Mouse (Mus musculus) CH12.LX (cell line): ENCODE data around the gene Dhx57. TPM values are rescaled to one million over a fixed set of nuclear protein-coding genes. Genes with fewer than 3 reads are reported as not detected.
"Not testable (repeated sequence)": the region's sequence is repeated elsewhere in the genome, so short reads cannot be mapped to it uniquely, and the experiment has no call there.

Source experiments
- DNase-seq: peaks from one replicate; pipeline ENCODE4 v3.0.0-alpha.2; 2013; ENCODE audit errors: extremely low read depth
- H3K27ac ChIP-seq: 2 replicates; pipeline ENCODE4 v1.5.1; 2012; ENCODE audit warnings: low read depth, mild to moderate bottlenecking, control low read depth, moderate library complexity; ENCODE audit not compliant: insufficient read depth
- H3K27me3 ChIP-seq: replicated peaks from 2 replicates; pipeline ENCODE3; 2012; ENCODE audit warnings: inconsistent platforms
- H3K36me3 ChIP-seq, 2 experiments: replicated peaks in 1 of 2; 2 replicates each; pipeline versions ENCODE3 to v1.6.1; 2012; ENCODE audit warnings: inconsistent platforms in 1 of 2, low read length in 1 of 2, mild to moderate bottlenecking in 1 of 2, mixed read lengths in 1 of 2, moderate library complexity in 1 of 2; ENCODE audit not compliant: control insufficient read depth in 1 of 2, insufficient read depth in 1 of 2
- H3K4me1 ChIP-seq, 2 experiments: 2 replicates each; pipeline ENCODE4 v1.6.1; 2012; ENCODE audit warnings: inconsistent platforms in 1 of 2, moderate library complexity in 1 of 2; ENCODE audit not compliant: insufficient read depth in 2 of 2, control insufficient read depth in 1 of 2
- H3K4me2 ChIP-seq: 2 replicates; pipeline ENCODE4 v1.6.1; 2012; ENCODE audit warnings: low read depth, mild to moderate bottlenecking, control low read depth; ENCODE audit not compliant: poor library complexity, insufficient read depth, severe bottlenecking
- H3K4me3 ChIP-seq, 3 experiments: fragments of 150-350 bp in 1 of 3; sonication (generic) in 1 of 3; replicated peaks in 1 of 3; 2 replicates each; pipeline versions ENCODE3 to v1.5.1; 2011 to 2012; ENCODE audit warnings: low read depth in 2 of 3, low read length in 2 of 3, mild to moderate bottlenecking in 2 of 3, moderate library complexity in 2 of 3, control low read depth in 1 of 3, improper control_type of control experiment in 1 of 3, inconsistent platforms in 1 of 3, mixed read lengths in 1 of 3; ENCODE audit not compliant: poor library complexity in 1 of 3
- H3K79me2 ChIP-seq: replicated peaks from 2 replicates; pipeline ENCODE4 v1.6.1; 2012; ENCODE audit warnings: mild to moderate bottlenecking, moderate library complexity; ENCODE audit not compliant: control insufficient read depth, poor library complexity, insufficient read depth, severe bottlenecking; ENCODE audit errors: extremely low read depth
- H3K9ac ChIP-seq: 2 replicates; pipeline ENCODE4 v1.6.1; 2012; ENCODE audit warnings: low read depth, mild to moderate bottlenecking, control low read depth, moderate library complexity; ENCODE audit not compliant: insufficient read depth
- H3K9me3 ChIP-seq: replicated peaks from 2 replicates; pipeline ENCODE3; 2012; ENCODE audit warnings: low read length, inconsistent platforms, mixed read lengths
- ELF1 ChIP-seq: IDR thresholded peaks from 2 replicates; pipeline ENCODE4 v1.6.1; 2014; ENCODE audit warnings: low read depth, mild to moderate bottlenecking, inconsistent platforms, low read length, improper control_type of control experiment
- GABPA ChIP-seq: IDR thresholded peaks from 2 replicates; pipeline ENCODE4 v1.6.1; 2012; ENCODE audit warnings: low read depth, low read length, improper control_type of control experiment, inconsistent platforms; ENCODE audit not compliant: insufficient replicate concordance
- JUND ChIP-seq: conservative IDR thresholded peaks from 2 replicates; pipeline ENCODE4 v1.6.1; 2011; ENCODE audit warnings: low read depth, low read length, improper control_type of control experiment
- KAT2A ChIP-seq: IDR thresholded peaks from 2 replicates; pipeline ENCODE4 v1.6.1; 2012; ENCODE audit warnings: low read length, improper control_type of control experiment, inconsistent platforms; ENCODE audit not compliant: insufficient replicate concordance
- MAFK ChIP-seq: IDR thresholded peaks from 2 replicates; pipeline ENCODE4 v1.6.1; 2011; ENCODE audit warnings: low read length, improper control_type of control experiment; ENCODE audit not compliant: insufficient replicate concordance
- MAX ChIP-seq: IDR thresholded peaks from 2 replicates; pipeline ENCODE4 v1.6.1; 2011; ENCODE audit warnings: low read length, improper control_type of control experiment
- MAZ ChIP-seq: IDR thresholded peaks from 2 replicates; pipeline ENCODE4 v1.6.1; 2012; ENCODE audit warnings: low read depth, mild to moderate bottlenecking, inconsistent platforms, low read length, improper control_type of control experiment, moderate library complexity
- MEF2A ChIP-seq: IDR thresholded peaks from 2 replicates; pipeline ENCODE4 v1.6.1; 2014; ENCODE audit warnings: low read depth, mild to moderate bottlenecking, inconsistent platforms, low read length, improper control_type of control experiment, borderline replicate concordance
- SIN3A ChIP-seq: IDR thresholded peaks from 2 replicates; pipeline ENCODE4 v1.6.1; 2012; ENCODE audit warnings: low read length, improper control_type of control experiment, inconsistent platforms
- TBP ChIP-seq: conservative IDR thresholded peaks from 2 replicates; pipeline ENCODE4 v1.6.1; 2011; ENCODE audit warnings: low read depth, low read length, improper control_type of control experiment
- USF1 ChIP-seq: IDR thresholded peaks from 2 replicates; pipeline ENCODE4 v1.6.1; 2014; ENCODE audit warnings: low read depth, mild to moderate bottlenecking, inconsistent platforms, low read length, improper control_type of control experiment
- ZNF384 ChIP-seq: IDR thresholded peaks from 2 replicates; pipeline ENCODE4 v1.6.1; 2012; ENCODE audit warnings: low read depth, low read length, improper control_type of control experiment, inconsistent platforms
- dilution Hi-C: fragments of 300-500 bp; cut with MboI; formaldehyde crosslinking; loops from 2 replicates; pipeline ENCODE4 v1.14.3; 2020; ENCODE audit warnings: low sequenced_read_pairs; ENCODE audit not compliant: extremely low pct_unique_long_range_greater_than_20kb, extremely low pct_ligation_motif_present
- in situ Hi-C: fragments of 300-500 bp; cut with MboI; formaldehyde crosslinking; loops from 3 replicates; pipeline ENCODE4 v1.14.3; 2019; ENCODE audit warnings: low sequenced_read_pairs, low pct_ligation_motif_present, low pct_unique_long_range_greater_than_20kb, mixed read lengths
- polyA plus RNA-seq: library from polyadenylated mRNA; unstranded; fragments of >175 nt; gene quantifications from 2 replicates; pipeline ENCODE4 v1.2.1, GENCODE M21; 2012; ENCODE audit warnings: low read depth; ENCODE audit not compliant: insufficient read length
- total RNA-seq, 2 experiments: library from RNA; depleted of rRNA; stranded (reverse); fragments of 300-350 nt in 1 of 2; fragments of >200 nt in 1 of 2; gene quantifications; 2 replicates each; pipeline ENCODE4 v1.2.3; 2012 to 2014

Gene Dhx57
- total and polyA plus RNA-seq, 3 experiments = 20.3 to 22.4 (median 21.7) TPM

- TF ChIP-seq MAZ = no peak
- no peak for TF ChIP-seq GABPA
- TF ChIP-seq ELF1 = no peak
- no peak for TF ChIP-seq MAX
- TF ChIP-seq JUND = no peak
- TF ChIP-seq KAT2A = no peak
- no peak for TF ChIP-seq SIN3A
- no peak for TF ChIP-seq MAFK
- no peak for TF ChIP-seq USF1
- TF ChIP-seq ZNF384 = no peak
- in situ Hi-C loops = no loop called here
- Histone ChIP-seq H3K27ac (no peak overlapping the region), H3K4me1 (peaks cover 5 to 27% of the 10 kb centered on the region in 2 experiments; a peak in 3 of 4 replicates), H3K36me3 (no peaks in the 10 kb centered on the region), H3K9me3 (no peaks in the 10 kb centered on the region), H3K79me2 (peaks cover 12% of the 10 kb centered on the region), H3K4me2 (no peak overlapping the region; the same call in 1 of the 2 replicates), H3K9ac (no peak overlapping the region), H3K27me3 (no peaks in the 10 kb centered on the region), H3K4me3 (no peak overlapping the region)
- no peak for DNase-seq
- dilution Hi-C loops = no loop called here
Measured at GRCm38 (mm10) chr17:80221202-80221601, 69.1 kb downstream of the Dhx57 start.

- Histone ChIP-seq H3K27me3 (no peaks in the 10 kb centered on the region), H3K4me1 (peaks cover 5 to 20% of the 10 kb centered on the region in 2 experiments; a peak in 3 of 4 replicates), H3K4me3 (no peak overlapping the region), H3K9me3 (no peaks in the 10 kb centered on the region), H3K79me2 (peaks cover 8% of the 10 kb centered on the region), H3K4me2 (no peak overlapping the region), H3K9ac (no peak overlapping the region), H3K36me3 (no peaks in the 10 kb centered on the region), H3K27ac (no peak overlapping the region)
- no peak for TF ChIP-seq MEF2A
- in situ Hi-C loops (no loop called here), dilution Hi-C loops (no loop called here)
- DNase-seq = no peak
Measured at GRCm38 (mm10) chr17:80220131-80220530, 70.1 kb downstream of the Dhx57 start.

DNA sequence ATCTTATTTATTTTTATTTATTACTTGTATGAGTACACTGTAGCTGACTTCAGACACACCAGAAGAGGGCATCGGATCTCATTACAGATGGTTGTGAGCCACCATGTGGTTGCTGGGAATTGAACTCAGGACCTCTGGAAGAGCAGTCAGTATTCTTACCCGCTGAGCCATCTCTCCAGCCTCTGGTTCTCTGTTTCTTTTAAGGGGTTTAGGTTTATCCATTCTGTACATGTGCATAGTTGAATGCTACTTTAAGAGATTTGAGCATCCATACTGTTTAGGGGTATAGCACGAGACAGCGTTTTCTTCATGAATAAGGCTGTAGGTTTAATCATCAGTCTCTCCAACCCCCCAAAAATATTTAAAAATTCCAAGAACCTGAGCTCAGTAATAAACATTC, 76.3 kb downstream of the Dhx57 start:
- H3K36me3 ChIP-seq, in situ Hi-C loops: not testable (repeated sequence)

More for the DNA sequence above, 76.3 kb downstream of the Dhx57 start:
- H3K27me3 ChIP-seq, H3K9ac ChIP-seq, H3K9me3 ChIP-seq, H3K79me2 ChIP-seq, DNase-seq, H3K4me3 ChIP-seq, dilution Hi-C loops, H3K4me2 ChIP-seq, H3K27ac ChIP-seq, H3K4me1 ChIP-seq: not testable (repeated sequence)
- 0 out of 2 replicates have a peak, but pooled peaks have one; percentile 63 for TF ChIP-seq TBP
